Mouse (Mus musculus) liver, postnatal 0 days (tissue): ENCODE data around the gene Agmat.

Experiments used
- CTCF ChIP-seq: sonication (generic); IDR thresholded peaks from 2 replicates; pipeline ENCODE4 v1.5.1; 2016; ENCODE audit warnings: antibody characterized with exemption, low read depth
- EP300 ChIP-seq: IDR thresholded peaks from 2 replicates; pipeline ENCODE4 v1.6.1; 2016; ENCODE audit warnings: antibody characterized with exemption, low read depth, mild to moderate bottlenecking

DNA sequence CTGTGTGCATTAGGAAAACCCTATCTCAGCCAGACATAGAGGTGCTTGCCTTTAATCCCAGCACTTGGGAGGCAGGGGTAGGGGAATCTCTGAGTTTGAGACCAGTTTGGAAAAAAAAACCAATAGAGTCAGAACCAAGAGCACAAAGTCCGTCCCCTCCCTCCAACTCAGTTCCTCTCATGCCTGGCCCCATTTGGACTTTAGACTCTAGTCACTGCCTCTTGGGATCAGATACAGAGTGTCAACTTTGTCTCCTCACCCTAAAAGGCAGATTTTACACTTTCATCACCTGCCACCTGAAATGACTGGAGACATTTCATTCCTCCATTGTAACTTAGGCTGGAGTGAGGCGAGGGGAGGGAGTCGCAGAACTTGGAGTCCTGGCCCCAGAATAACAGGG lies 17.2 kb upstream of the Agmat start:
- TF ChIP-seq CTCF (no peak), EP300 (peak; percentile 57; the same call in 1 of the 2 replicates)
